Mouse (Mus musculus): ENCODE measurements around the gene B230104I21Rik.

DNA sequence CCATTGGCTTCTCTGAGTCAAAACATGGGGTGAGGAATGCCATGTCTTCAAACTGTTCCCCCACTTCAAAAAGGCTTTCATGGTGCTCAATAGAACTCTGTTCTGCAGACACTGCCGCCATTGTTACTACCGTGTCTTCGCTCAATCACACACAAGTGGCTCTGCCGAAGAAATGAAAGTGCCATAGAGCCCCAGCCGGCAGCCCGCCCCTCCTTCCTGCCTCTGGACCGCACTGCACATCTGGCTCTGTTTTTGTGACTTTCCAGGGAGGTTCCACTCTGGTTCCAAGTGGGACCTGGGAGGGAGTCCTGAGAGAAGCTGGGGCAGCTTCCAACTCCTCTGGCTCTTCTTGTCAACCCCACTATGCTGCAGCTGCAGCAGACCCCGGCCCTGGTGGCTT, 49.3 kb downstream of the B230104I21Rik start:
- TF ChIP-seq CTCF (IDR thresholded peaks at IDR 0.05) = no peak
- no peak for TF ChIP-seq EP300 (IDR thresholded peaks at IDR 0.05)
